Mouse (Mus musculus) heart, postnatal 0 days (tissue): ENCODE measurements at regions not wholly inside any gene's neighbourhood (a gene's known extent, or its start where the extent isn't known, plus 50 kb on each side); places are given as distances from the start of the nearest gene placed in this dataset.

ENCODE experiments used
- CTCF ChIP-seq: IDR thresholded peaks from 2 replicates; pipeline ENCODE4 v1.5.1; 2016; ENCODE audit warnings: antibody characterized with exemption, control low read depth, low read depth
- EP300 ChIP-seq: IDR thresholded peaks from 2 replicates; pipeline ENCODE4 v1.6.1; 2016; ENCODE audit warnings: antibody characterized with exemption, low read depth

- no peak for TF ChIP-seq EP300
- no peak for TF ChIP-seq CTCF
Measured at GRCm38 (mm10) chr1:71472691-71473090, 58.0 kb upstream of the Abca12 start.
